Mouse (Mus musculus): Measurements from ENCODE around the gene Rab11fip3. TPM values are rescaled to one million over a fixed set of nuclear protein-coding genes. Genes with fewer than 3 reads are reported as not detected.

Rab11fip3 gene
- polyA plus RNA-seq, 1 experiment from 2014 or later: 8.2 TPM

- 93% methylated on average over 7 of the region's 7 CpGs for WGBS
- Histone ChIP-seq H3K36me3 (ENCODE audit: control insufficient read depth, insufficient read depth) (no peaks in the 10 kb centered on the region), H3K4me2 (ENCODE audit: low read depth, low read length) (peak overlapping the region; percentile 99), H3K4me1 (ENCODE audit: control insufficient read depth, insufficient read depth, low read length) (peaks cover 38% of the 10 kb centered on the region), H3K27me3 (ENCODE audit: control insufficient read depth, insufficient read depth, low read length) (0 out of 2 replicates have a peak, but pooled peaks cover 3% of the 10 kb centered on the region), H3K4me3 (ENCODE audit: low read length) (peak overlapping the region; percentile 78), H3K9ac (ENCODE audit: low read length) (no peak overlapping the region), H3K9me3 (replicated peaks; ENCODE audit: control insufficient read depth, low read length) (no peaks in the 10 kb centered on the region), H3K27ac (ENCODE audit: low read length) (no peak overlapping the region)
- no peak for ATAC-seq (replicated peaks; ENCODE audit: extremely low read depth, insufficient read depth, low FRiP score)
Observed at GRCm38 (mm10) chr17:26066488-26067020, 2.8 kb downstream of the Rab11fip3 start.

GRCm38 (mm10) chr17:26064916-26065315 is 4.4 kb downstream of the Rab11fip3 start:
- Histone ChIP-seq H3K4me1 (ENCODE audit: control insufficient read depth, insufficient read depth, low read length) (peaks cover 34% of the 10 kb centered on the region), H3K9ac (ENCODE audit: low read length) (0 out of 2 replicates have a peak overlapping the region, but pooled peaks have one; percentile 23), H3K9me3 (replicated peaks; ENCODE audit: control insufficient read depth, low read length) (no peaks in the 10 kb centered on the region), H3K36me3 (ENCODE audit: control insufficient read depth, insufficient read depth) (no peaks in the 10 kb centered on the region), H3K4me2 (ENCODE audit: low read depth, low read length) (peak overlapping the region; percentile 30; the same call in 1 of the 2 replicates), H3K4me3 (ENCODE audit: low read length) (no peak overlapping the region), H3K27me3 (ENCODE audit: control insufficient read depth, insufficient read depth, low read length) (no peaks in the 10 kb centered on the region), H3K27ac (ENCODE audit: low read length) (peak overlapping the region; percentile 56; the same call in 1 of the 2 replicates)
- no peak for ATAC-seq (replicated peaks; ENCODE audit: extremely low read depth, insufficient read depth, low FRiP score)
- 63% methylated on average over 6 of the region's 6 CpGs for WGBS

- Histone ChIP-seq H3K4me2 (ENCODE audit: low read depth, low read length) (no peak overlapping the region), H3K27me3 (ENCODE audit: control insufficient read depth, insufficient read depth, low read length) (no peaks in the 10 kb centered on the region), H3K27ac (ENCODE audit: low read length) (no peak overlapping the region), H3K4me1 (ENCODE audit: control insufficient read depth, insufficient read depth, low read length) (no peaks in the 10 kb centered on the region; the same call in 1 of the 2 replicates), H3K9me3 (replicated peaks; ENCODE audit: control insufficient read depth, low read length) (no peaks in the 10 kb centered on the region), H3K4me3 (ENCODE audit: low read length) (no peak overlapping the region), H3K36me3 (ENCODE audit: control insufficient read depth, insufficient read depth) (peaks cover 5% of the 10 kb centered on the region; the same call in 1 of the 2 replicates), H3K9ac (ENCODE audit: low read length) (no peak overlapping the region)
- 68% methylated on average over 9 of the region's 9 CpGs for WGBS
- no peak for ATAC-seq (replicated peaks; ENCODE audit: extremely low read depth, insufficient read depth, low FRiP score)
Observed at GRCm38 (mm10) chr17:26057787-26058567, 11.4 kb downstream of the Rab11fip3 start.

GRCm38 (mm10) chr17:26057278-26057677 is 12.1 kb downstream of the Rab11fip3 start:
- H3K27me3 ChIP-seq (ENCODE audit: control insufficient read depth, insufficient read depth, low read length): no peaks in the 10 kb centered on the region
- no peak overlapping the region for H3K27ac ChIP-seq (ENCODE audit: low read length)
- 76% methylated on average over 8 of the region's 8 CpGs for WGBS
- H3K9ac ChIP-seq (ENCODE audit: low read length): no peak overlapping the region
- no peak for ATAC-seq (replicated peaks; ENCODE audit: extremely low read depth, insufficient read depth, low FRiP score)
- peaks cover 5% of the 10 kb centered on the region; the same call in 1 of the 2 replicates for H3K36me3 ChIP-seq (ENCODE audit: control insufficient read depth, insufficient read depth)
- H3K4me3 ChIP-seq (ENCODE audit: low read length): no peak overlapping the region
- no peaks in the 10 kb centered on the region for H3K9me3 ChIP-seq (replicated peaks; ENCODE audit: control insufficient read depth, low read length)
- H3K4me2 ChIP-seq (ENCODE audit: low read depth, low read length): no peak overlapping the region
- no peaks in the 10 kb centered on the region; the same call in 1 of the 2 replicates for H3K4me1 ChIP-seq (ENCODE audit: control insufficient read depth, insufficient read depth, low read length)

- 78% methylated on average over 6 of the region's 6 CpGs for WGBS
Observed at GRCm38 (mm10) chr17:26055164-26055563, 14.2 kb downstream of the Rab11fip3 start.

GRCm38 (mm10) chr17:26054133-26054845 is 15.1 kb downstream of the Rab11fip3 start:
- Histone ChIP-seq H3K9ac (ENCODE audit: low read length) (peak overlapping the region; percentile 41; the same call in 1 of the 2 replicates), H3K27ac (ENCODE audit: low read length) (no peak overlapping the region), H3K9me3 (replicated peaks; ENCODE audit: control insufficient read depth, low read length) (no peaks in the 10 kb centered on the region), H3K4me3 (ENCODE audit: low read length) (no peak overlapping the region), H3K4me1 (ENCODE audit: control insufficient read depth, insufficient read depth, low read length) (no peaks in the 10 kb centered on the region; the same call in 1 of the 2 replicates), H3K36me3 (ENCODE audit: control insufficient read depth, insufficient read depth) (peaks cover 3% of the 10 kb centered on the region; the same call in 1 of the 2 replicates), H3K4me2 (ENCODE audit: low read depth, low read length) (no peak overlapping the region), H3K27me3 (ENCODE audit: control insufficient read depth, insufficient read depth, low read length) (no peaks in the 10 kb centered on the region)
- WGBS: 51% methylated on average over 17 of the region's 17 CpGs
- no peak for ATAC-seq (replicated peaks; ENCODE audit: extremely low read depth, insufficient read depth, low FRiP score)

More at GRCm38 (mm10) chr17:26055164-26055563, 14.2 kb downstream of the Rab11fip3 start:
- no peak overlapping the region for H3K4me2 ChIP-seq (ENCODE audit: low read depth, low read length)
- no peaks in the 10 kb centered on the region for H3K27me3 ChIP-seq (ENCODE audit: control insufficient read depth, insufficient read depth, low read length)
- H3K27ac ChIP-seq (ENCODE audit: low read length): no peak overlapping the region
- H3K9me3 ChIP-seq (replicated peaks; ENCODE audit: control insufficient read depth, low read length): no peaks in the 10 kb centered on the region
- H3K9ac ChIP-seq (ENCODE audit: low read length): no peak overlapping the region
- H3K36me3 ChIP-seq (ENCODE audit: control insufficient read depth, insufficient read depth): peaks cover 5% of the 10 kb centered on the region; the same call in 1 of the 2 replicates
- H3K4me1 ChIP-seq (ENCODE audit: control insufficient read depth, insufficient read depth, low read length): no peaks in the 10 kb centered on the region; the same call in 1 of the 2 replicates
- H3K4me3 ChIP-seq (ENCODE audit: low read length): no peak overlapping the region
- ATAC-seq (replicated peaks; ENCODE audit: extremely low read depth, insufficient read depth, low FRiP score): no peak

DNA sequence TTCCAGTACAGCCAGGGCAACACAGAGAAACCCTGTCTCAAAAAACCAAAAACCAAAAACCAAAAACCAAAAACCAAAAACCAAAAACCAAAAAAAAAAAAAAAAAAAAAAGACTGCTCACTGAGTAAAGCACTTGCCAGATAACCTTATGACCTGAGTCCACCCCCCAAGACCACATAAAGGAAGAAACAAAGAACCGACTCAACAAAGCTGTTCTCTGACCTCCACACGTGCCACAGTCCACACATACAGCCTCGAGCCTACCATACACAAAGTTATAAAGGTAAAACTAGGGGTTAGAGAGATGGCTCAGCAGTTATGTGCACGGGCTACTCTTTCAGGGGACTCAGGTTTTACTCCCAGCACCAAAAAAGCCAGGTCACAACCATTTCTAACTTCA is 16.6 kb downstream of the Rab11fip3 start:
- WGBS: 76% methylated on average over 4 of the region's 4 CpGs
- ATAC-seq (replicated peaks; ENCODE audit: extremely low read depth, insufficient read depth, low FRiP score): no peak
- no peaks in the 10 kb centered on the region for H3K36me3 ChIP-seq (ENCODE audit: control insufficient read depth, insufficient read depth)
- peaks cover 7% of the 10 kb centered on the region for H3K4me1 ChIP-seq (ENCODE audit: control insufficient read depth, insufficient read depth, low read length)
- no peak overlapping the region for H3K4me3 ChIP-seq (ENCODE audit: low read length)
- no peaks in the 10 kb centered on the region for H3K27me3 ChIP-seq (ENCODE audit: control insufficient read depth, insufficient read depth, low read length)
- no peak overlapping the region for H3K9ac ChIP-seq (ENCODE audit: low read length)
- H3K9me3 ChIP-seq (replicated peaks; ENCODE audit: control insufficient read depth, low read length): no peaks in the 10 kb centered on the region
- no peak overlapping the region for H3K27ac ChIP-seq (ENCODE audit: low read length)
- no peak overlapping the region for H3K4me2 ChIP-seq (ENCODE audit: low read depth, low read length)

GRCm38 (mm10) chr17:26052074-26052473 is 17.3 kb downstream of the Rab11fip3 start:
- H3K9ac ChIP-seq (ENCODE audit: low read length): no peak overlapping the region
- H3K36me3 ChIP-seq (ENCODE audit: control insufficient read depth, insufficient read depth): no peaks in the 10 kb centered on the region
- H3K9me3 ChIP-seq (replicated peaks; ENCODE audit: control insufficient read depth, low read length): no peaks in the 10 kb centered on the region
- H3K4me1 ChIP-seq (ENCODE audit: control insufficient read depth, insufficient read depth, low read length): peaks cover 7% of the 10 kb centered on the region
- H3K4me2 ChIP-seq (ENCODE audit: low read depth, low read length): no peak overlapping the region
- no peak overlapping the region for H3K4me3 ChIP-seq (ENCODE audit: low read length)
- ATAC-seq (replicated peaks; ENCODE audit: extremely low read depth, insufficient read depth, low FRiP score): no peak
- H3K27ac ChIP-seq (ENCODE audit: low read length): no peak overlapping the region
- no peaks in the 10 kb centered on the region for H3K27me3 ChIP-seq (ENCODE audit: control insufficient read depth, insufficient read depth, low read length)
- 89% methylated on average over 4 of the region's 4 CpGs for WGBS

Data from heart, embryonic 16.5 days (tissue).